Mouse (Mus musculus) megakaryocyte, adult 5-6 weeks (primary cell): Measurements from ENCODE around the gene Cdk15. TPM values are rescaled to one million over a fixed set of nuclear protein-coding genes. Genes with fewer than 3 reads are reported as not detected.

Experiments used
- ATAC-seq: 2 replicates; pipeline ENCODE4 v1.8.0; 2016; ENCODE audit warnings: mild to moderate bottlenecking, inconsistent platforms; ENCODE audit not compliant: poor library complexity, severe bottlenecking
- total RNA-seq, 2 experiments: library from RNA; stranded (forward) in 1 of 2; stranded (reverse) in 1 of 2; fragments of 153-499, 151-499 nt in 1 of 2; fragments of 221-1000, 200-1000 nt in 1 of 2; gene quantifications; 2 replicates each; pipeline versions ENCODE4 v1.2.3 to v1.2.4; 2015 to 2017

The Cdk15 gene
- total RNA-seq, 2 experiments from 2014 or later: not detected

- ATAC-seq: no peak
These were observed 13.4 kb downstream of the Cdk15 start for GRCm38 (mm10) chr1:59269951-59270689.

GRCm38 (mm10) chr1:59272189-59272588 lies 15.5 kb downstream of the Cdk15 start:
- ATAC-seq: no peak

GRCm38 (mm10) chr1:59285880-59286279 lies 29.2 kb downstream of the Cdk15 start:
- ATAC-seq: no peak

- ATAC-seq: peak; percentile 38; the same call in 1 of the 2 replicates
These were observed 29.7 kb downstream of the Cdk15 start for GRCm38 (mm10) chr1:59286316-59286850.

GRCm38 (mm10) chr1:59287733-59288132 lies 31.0 kb downstream of the Cdk15 start:
- no peak for ATAC-seq

GRCm38 (mm10) chr1:59291652-59292051 lies 34.9 kb downstream of the Cdk15 start:
- no peak for ATAC-seq

- ATAC-seq: no peak
These were observed 39.1 kb downstream of the Cdk15 start for GRCm38 (mm10) chr1:59295769-59296168.

- ATAC-seq: no peak
These were observed 40.5 kb downstream of the Cdk15 start for GRCm38 (mm10) chr1:59297167-59297566.

- no peak for ATAC-seq
These were observed 41.9 kb downstream of the Cdk15 start for GRCm38 (mm10) chr1:59298491-59299090.

GRCm38 (mm10) chr1:59307310-59307709 lies 50.6 kb downstream of the Cdk15 start:
- ATAC-seq: no peak

GRCm38 (mm10) chr1:59311292-59311885 lies 54.7 kb downstream of the Cdk15 start:
- no peak for ATAC-seq

GRCm38 (mm10) chr1:59312187-59313153 lies 55.8 kb downstream of the Cdk15 start:
- no peak for ATAC-seq

GRCm38 (mm10) chr1:59313154-59313940 lies 56.6 kb downstream of the Cdk15 start:
- ATAC-seq: no peak

- ATAC-seq: no peak
These were observed 58.5 kb downstream of the Cdk15 start for GRCm38 (mm10) chr1:59315057-59315807.

- ATAC-seq: peak; percentile 85
These were observed 59.3 kb downstream of the Cdk15 start for GRCm38 (mm10) chr1:59316031-59316385.

- peak; percentile 77 for ATAC-seq
These were observed 59.8 kb downstream of the Cdk15 start for GRCm38 (mm10) chr1:59316386-59317051.

- no peak for ATAC-seq
These were observed 60.7 kb downstream of the Cdk15 start for GRCm38 (mm10) chr1:59317397-59317796.

GRCm38 (mm10) chr1:59318878-59319277 lies 62.2 kb downstream of the Cdk15 start:
- ATAC-seq: no peak
